Mouse (Mus musculus) CH12.LX (cell line): ENCODE results near the gene Spaar. TPM values are rescaled to one million over a fixed set of nuclear protein-coding genes. Genes with fewer than 3 reads are reported as not detected.
"Not testable (repeated sequence)": the region's sequence is repeated elsewhere in the genome, so short reads cannot be mapped to it uniquely, and the experiment has no call there.

Experiments
- DNase-seq: peaks from one replicate; pipeline ENCODE4 v3.0.0-alpha.2; 2013; ENCODE audit errors: extremely low read depth
- H3K27ac ChIP-seq: 2 replicates; pipeline ENCODE4 v1.5.1; 2012; ENCODE audit warnings: low read depth, mild to moderate bottlenecking, control low read depth, moderate library complexity; ENCODE audit not compliant: insufficient read depth
- H3K27me3 ChIP-seq: replicated peaks from 2 replicates; pipeline ENCODE3; 2012; ENCODE audit warnings: inconsistent platforms
- H3K36me3 ChIP-seq, 2 experiments: replicated peaks in 1 of 2; 2 replicates each; pipeline versions ENCODE3 to v1.6.1; 2012; ENCODE audit warnings: inconsistent platforms in 1 of 2, low read length in 1 of 2, mild to moderate bottlenecking in 1 of 2, mixed read lengths in 1 of 2, moderate library complexity in 1 of 2; ENCODE audit not compliant: control insufficient read depth in 1 of 2, insufficient read depth in 1 of 2
- H3K4me1 ChIP-seq, 2 experiments: 2 replicates each; pipeline ENCODE4 v1.6.1; 2012; ENCODE audit warnings: inconsistent platforms in 1 of 2, moderate library complexity in 1 of 2; ENCODE audit not compliant: insufficient read depth in 2 of 2, control insufficient read depth in 1 of 2
- H3K4me2 ChIP-seq: 2 replicates; pipeline ENCODE4 v1.6.1; 2012; ENCODE audit warnings: low read depth, mild to moderate bottlenecking, control low read depth; ENCODE audit not compliant: poor library complexity, insufficient read depth, severe bottlenecking
- H3K4me3 ChIP-seq, 3 experiments: fragments of 150-350 bp in 1 of 3; sonication (generic) in 1 of 3; replicated peaks in 1 of 3; 2 replicates each; pipeline versions ENCODE3 to v1.5.1; 2011 to 2012; ENCODE audit warnings: low read depth in 2 of 3, low read length in 2 of 3, mild to moderate bottlenecking in 2 of 3, moderate library complexity in 2 of 3, control low read depth in 1 of 3, improper control_type of control experiment in 1 of 3, inconsistent platforms in 1 of 3, mixed read lengths in 1 of 3; ENCODE audit not compliant: poor library complexity in 1 of 3
- H3K79me2 ChIP-seq: replicated peaks from 2 replicates; pipeline ENCODE4 v1.6.1; 2012; ENCODE audit warnings: mild to moderate bottlenecking, moderate library complexity; ENCODE audit not compliant: control insufficient read depth, poor library complexity, insufficient read depth, severe bottlenecking; ENCODE audit errors: extremely low read depth
- H3K9ac ChIP-seq: 2 replicates; pipeline ENCODE4 v1.6.1; 2012; ENCODE audit warnings: low read depth, mild to moderate bottlenecking, control low read depth, moderate library complexity; ENCODE audit not compliant: insufficient read depth
- H3K9me3 ChIP-seq: replicated peaks from 2 replicates; pipeline ENCODE3; 2012; ENCODE audit warnings: low read length, inconsistent platforms, mixed read lengths
- CHD2 ChIP-seq: IDR thresholded peaks from 2 replicates; pipeline ENCODE4 v1.6.1; 2011; ENCODE audit warnings: low read length, improper control_type of control experiment
- IRF4 ChIP-seq: IDR thresholded peaks from 2 replicates; pipeline ENCODE4 v1.6.1; 2014; ENCODE audit warnings: low read depth, mild to moderate bottlenecking, inconsistent platforms, low read length, improper control_type of control experiment
- MAFK ChIP-seq: IDR thresholded peaks from 2 replicates; pipeline ENCODE4 v1.6.1; 2011; ENCODE audit warnings: low read length, improper control_type of control experiment; ENCODE audit not compliant: insufficient replicate concordance
- NELFE ChIP-seq: IDR thresholded peaks from 2 replicates; pipeline ENCODE4 v1.6.1; 2011; ENCODE audit warnings: low read depth, low read length, improper control_type of control experiment
- RCOR1 ChIP-seq: conservative IDR thresholded peaks from 2 replicates; pipeline ENCODE4 v1.6.1; 2012; ENCODE audit warnings: low read depth, mild to moderate bottlenecking, inconsistent platforms, low read length, improper control_type of control experiment
- USF2 ChIP-seq: conservative IDR thresholded peaks from 2 replicates; pipeline ENCODE4 v1.6.1; 2011; ENCODE audit warnings: low read depth, low read length, improper control_type of control experiment
- ZC3H11A ChIP-seq: IDR thresholded peaks from 2 replicates; pipeline ENCODE4 v1.6.1; 2012; ENCODE audit warnings: low read depth, mild to moderate bottlenecking, inconsistent platforms, low read length, improper control_type of control experiment
- dilution Hi-C: fragments of 300-500 bp; cut with MboI; formaldehyde crosslinking; loops from 2 replicates; pipeline ENCODE4 v1.14.3; 2020; ENCODE audit warnings: low sequenced_read_pairs; ENCODE audit not compliant: extremely low pct_unique_long_range_greater_than_20kb, extremely low pct_ligation_motif_present
- in situ Hi-C: fragments of 300-500 bp; cut with MboI; formaldehyde crosslinking; loops from 3 replicates; pipeline ENCODE4 v1.14.3; 2019; ENCODE audit warnings: low sequenced_read_pairs, low pct_ligation_motif_present, low pct_unique_long_range_greater_than_20kb, mixed read lengths
- polyA plus RNA-seq: library from polyadenylated mRNA; unstranded; fragments of >175 nt; gene quantifications from 2 replicates; pipeline ENCODE4 v1.2.1, GENCODE M21; 2012; ENCODE audit warnings: low read depth; ENCODE audit not compliant: insufficient read length
- total RNA-seq, 2 experiments: library from RNA; depleted of rRNA; stranded (reverse); fragments of 300-350 nt in 1 of 2; fragments of >200 nt in 1 of 2; gene quantifications; 2 replicates each; pipeline ENCODE4 v1.2.3; 2012 to 2014

Gene Spaar
- total and polyA plus RNA-seq, 3 experiments = not detected

DNA sequence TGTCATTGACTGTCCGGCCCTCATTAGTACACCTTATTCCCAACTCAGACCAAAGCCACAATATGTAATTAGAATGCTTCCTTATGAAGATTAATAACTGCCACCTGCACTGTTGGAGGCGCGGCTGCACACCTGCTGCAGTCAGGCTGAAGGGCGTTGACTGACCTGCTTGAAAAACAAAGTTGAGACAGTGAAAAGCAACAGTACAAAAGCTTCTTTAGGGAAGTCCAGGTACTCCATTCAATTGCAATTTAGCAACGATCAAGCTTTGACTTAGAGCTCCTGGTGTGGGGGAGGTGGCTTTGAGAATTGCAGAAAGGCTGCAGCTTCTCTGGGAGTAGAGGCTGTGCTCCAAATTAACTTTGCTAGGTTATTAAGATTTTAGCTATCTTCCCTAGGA, 66.0 kb downstream of the Spaar start:
- H3K4me3 ChIP-seq, H3K27ac ChIP-seq, H3K36me3 ChIP-seq, H3K9ac ChIP-seq, dilution Hi-C loops, H3K4me1 ChIP-seq, H3K4me2 ChIP-seq, H3K9me3 ChIP-seq, DNase-seq, in situ Hi-C loops, H3K79me2 ChIP-seq: not testable (repeated sequence)
- peaks cover 58% of the 10 kb centered on the region for H3K27me3 ChIP-seq

DNA sequence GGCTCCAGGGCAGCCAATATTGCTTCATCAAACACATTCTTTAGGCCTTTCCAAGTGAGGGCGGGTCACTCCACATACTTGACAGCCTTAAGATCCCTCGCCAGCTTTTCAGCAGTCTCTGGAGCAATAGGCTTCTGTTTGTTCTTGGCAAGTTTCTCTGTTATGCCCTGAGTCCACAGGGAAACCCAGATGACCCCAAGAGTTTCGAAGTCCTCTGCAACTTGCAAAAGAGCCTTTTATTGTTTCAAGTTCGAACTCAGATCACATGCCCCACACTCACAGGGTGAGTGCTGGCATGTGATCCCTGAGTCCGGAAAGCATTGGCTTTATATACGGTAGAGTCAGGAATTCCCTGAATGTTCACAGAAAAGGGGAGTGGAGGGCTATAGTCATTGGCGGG, 69.1 kb downstream of the Spaar start:
- Histone ChIP-seq H3K4me3 (no peak overlapping the region), H3K4me2 (no peak overlapping the region), H3K79me2 (no peaks in the 10 kb centered on the region), H3K9me3 (peaks cover 10% of the 10 kb centered on the region), H3K9ac (no peak overlapping the region), H3K27me3 (peaks cover 51% of the 10 kb centered on the region), H3K4me1 (no peaks in the 10 kb centered on the region), H3K27ac (no peak overlapping the region), H3K36me3 (no peaks in the 10 kb centered on the region)
- no peak for DNase-seq
- in situ Hi-C loops (no loop called here), dilution Hi-C loops (no loop called here)
- TF ChIP-seq USF2 (no peak), IRF4 (no peak), RCOR1 (no peak), CHD2 (no peak), ZC3H11A (no peak), MAFK (no peak), NELFE (no peak)

Other genes with a start within 250 kb of the Spaar start
Only the 20 nearest of the 24 such genes appear.
- gene Car9, start 223.1 kb upstream of the Spaar start, total RNA-seq (2012; rRNA removed) = not detected in 2 replicates
- not detected in 2 replicates for gene Car9, start 223.1 kb upstream of the Spaar start, total RNA-seq (2014; rRNA removed)
- not detected in 2 replicates for gene Car9, start 223.1 kb upstream of the Spaar start, polyA plus RNA-seq
- 0.30 TPM in 1 of 2 replicates, not detected in the other for gene Tpm2, start 206.3 kb upstream of the Spaar start, total RNA-seq (2012; rRNA removed)
- not detected in 2 replicates for gene Tpm2, start 206.3 kb upstream of the Spaar start, total RNA-seq (2014; rRNA removed)
- gene Tpm2, start 206.3 kb upstream of the Spaar start, polyA plus RNA-seq = 0.29 TPM in 1 of 2 replicates, not detected in the other
- gene Creb3, start 167.7 kb upstream of the Spaar start, total RNA-seq (2012; rRNA removed) = 32.9 and 34.2 TPM in 2 replicates
- 26.1 and 27.6 TPM in 2 replicates for gene Creb3, start 167.7 kb upstream of the Spaar start, total RNA-seq (2014; rRNA removed)
- gene Creb3, start 167.7 kb upstream of the Spaar start, polyA plus RNA-seq = 33.1 and 37.2 TPM in 2 replicates
- 59.3 and 60.4 TPM in 2 replicates for gene Tln1, start 167.3 kb upstream of the Spaar start, total RNA-seq (2012; rRNA removed)
- 22.3 and 22.7 TPM in 2 replicates for gene Tln1, start 167.3 kb upstream of the Spaar start, total RNA-seq (2014; rRNA removed)
- 50.1 and 69.2 TPM in 2 replicates for gene Tln1, start 167.3 kb upstream of the Spaar start, polyA plus RNA-seq
- gene Rgp1, start 151.3 kb upstream of the Spaar start, total RNA-seq (2012; rRNA removed) = 16.6 and 22.0 TPM in 2 replicates
- 5.4 and 10.1 TPM in 2 replicates for gene Rgp1, start 151.3 kb upstream of the Spaar start, total RNA-seq (2014; rRNA removed)
- 32.7 and 37.0 TPM in 2 replicates for gene Rgp1, start 151.3 kb upstream of the Spaar start, polyA plus RNA-seq
- 3.6 and 4.1 TPM in 2 replicates for gene Gba2, start 151.2 kb upstream of the Spaar start, total RNA-seq (2012; rRNA removed)
- 3.2 TPM in 2 replicates for gene Gba2, start 151.2 kb upstream of the Spaar start, total RNA-seq (2014; rRNA removed)
- 8.7 and 11.2 TPM in 2 replicates for gene Gba2, start 151.2 kb upstream of the Spaar start, polyA plus RNA-seq
- gene Msmp, start 145.5 kb upstream of the Spaar start, total RNA-seq (2012; rRNA removed) = 0.46 and 0.72 TPM in 2 replicates
- gene Msmp, start 145.5 kb upstream of the Spaar start, total RNA-seq (2014; rRNA removed) = not detected in 2 replicates
- 5.9 and 6.3 TPM in 2 replicates for gene Msmp, start 145.5 kb upstream of the Spaar start, polyA plus RNA-seq
- gene Npr2, start 98.1 kb upstream of the Spaar start, total RNA-seq (2012; rRNA removed) = 0.04 and 0.38 TPM in 2 replicates
- not detected in 2 replicates for gene Npr2, start 98.1 kb upstream of the Spaar start, total RNA-seq (2014; rRNA removed)
- gene Npr2, start 98.1 kb upstream of the Spaar start, polyA plus RNA-seq = 0.23 and 0.49 TPM in 2 replicates
- 0.08 TPM in 1 of 2 replicates, not detected in the other for gene Spag8, start 76.4 kb upstream of the Spaar start, total RNA-seq (2012; rRNA removed)
- not detected in 2 replicates for gene Spag8, start 76.4 kb upstream of the Spaar start, total RNA-seq (2014; rRNA removed)
- not detected in 2 replicates for gene Spag8, start 76.4 kb upstream of the Spaar start, polyA plus RNA-seq
- gene Hint2, start 73.6 kb upstream of the Spaar start, total RNA-seq (2012; rRNA removed) = 21.2 and 27.9 TPM in 2 replicates
- gene Hint2, start 73.6 kb upstream of the Spaar start, total RNA-seq (2014; rRNA removed) = 17.0 and 17.8 TPM in 2 replicates
- gene Hint2, start 73.6 kb upstream of the Spaar start, polyA plus RNA-seq = 6.4 and 8.1 TPM in 2 replicates
- gene Tmem8b, start 61.1 kb upstream of the Spaar start, total RNA-seq (2012; rRNA removed) = 0.17 and 0.47 TPM in 2 replicates
- gene Tmem8b, start 61.1 kb upstream of the Spaar start, total RNA-seq (2014; rRNA removed) = not detected in 2 replicates
- gene Tmem8b, start 61.1 kb upstream of the Spaar start, polyA plus RNA-seq = 0.16 and 0.26 TPM in 2 replicates
- 5.1 and 6.3 TPM in 2 replicates for gene Fam221b, start 60.9 kb upstream of the Spaar start, total RNA-seq (2012; rRNA removed)
- not detected in 2 replicates for gene Fam221b, start 60.9 kb upstream of the Spaar start, total RNA-seq (2014; rRNA removed)
- 0.07 and 0.12 TPM in 2 replicates for gene Fam221b, start 60.9 kb upstream of the Spaar start, polyA plus RNA-seq
- gene Olfr70, start 29.2 kb upstream of the Spaar start, total RNA-seq (2012; rRNA removed) = not detected in 2 replicates
- gene Olfr70, start 29.2 kb upstream of the Spaar start, total RNA-seq (2014; rRNA removed) = not detected in 2 replicates
- gene Olfr70, start 29.2 kb upstream of the Spaar start, polyA plus RNA-seq = not detected in 2 replicates
- gene Olfr71, start 19.8 kb upstream of the Spaar start, total RNA-seq (2012; rRNA removed) = not detected in 2 replicates
- gene Olfr71, start 19.8 kb upstream of the Spaar start, total RNA-seq (2014; rRNA removed) = not detected in 2 replicates
- gene Olfr71, start 19.8 kb upstream of the Spaar start, polyA plus RNA-seq = not detected in 2 replicates
- not detected in 2 replicates for gene Hrct1, start 2.8 kb upstream of the Spaar start, total RNA-seq (2012; rRNA removed)
- not detected in 2 replicates for gene Hrct1, start 2.8 kb upstream of the Spaar start, total RNA-seq (2014; rRNA removed)
- gene Hrct1, start 2.8 kb upstream of the Spaar start, polyA plus RNA-seq = not detected in 2 replicates
- gene Olfr159, start 41.0 kb downstream of the Spaar start, total RNA-seq (2012; rRNA removed) = not detected in 2 replicates
- not detected in 2 replicates for gene Olfr159, start 41.0 kb downstream of the Spaar start, total RNA-seq (2014; rRNA removed)
- gene Olfr159, start 41.0 kb downstream of the Spaar start, polyA plus RNA-seq = not detected in 2 replicates
- not detected in 2 replicates for gene Olfr156, start 93.9 kb downstream of the Spaar start, total RNA-seq (2012; rRNA removed)
- gene Olfr156, start 93.9 kb downstream of the Spaar start, total RNA-seq (2014; rRNA removed) = not detected in 2 replicates
- gene Olfr156, start 93.9 kb downstream of the Spaar start, polyA plus RNA-seq = not detected in 2 replicates
- gene Olfr157, start 110.2 kb downstream of the Spaar start, total RNA-seq (2012; rRNA removed) = not detected in 2 replicates
- not detected in 2 replicates for gene Olfr157, start 110.2 kb downstream of the Spaar start, total RNA-seq (2014; rRNA removed)
- gene Olfr157, start 110.2 kb downstream of the Spaar start, polyA plus RNA-seq = 0.03 TPM in 1 of 2 replicates, not detected in the other
- not detected in 2 replicates for gene Olfr155, start 121.5 kb downstream of the Spaar start, total RNA-seq (2012; rRNA removed)
- not detected in 2 replicates for gene Olfr155, start 121.5 kb downstream of the Spaar start, total RNA-seq (2014; rRNA removed)
- gene Olfr155, start 121.5 kb downstream of the Spaar start, polyA plus RNA-seq = not detected in 2 replicates
- 0.55 and 0.68 TPM in 2 replicates for gene Reck, start 145.5 kb downstream of the Spaar start, total RNA-seq (2012; rRNA removed)
- gene Reck, start 145.5 kb downstream of the Spaar start, total RNA-seq (2014; rRNA removed) = 0.34 and 0.44 TPM in 2 replicates
- 1.4 and 1.8 TPM in 2 replicates for gene Reck, start 145.5 kb downstream of the Spaar start, polyA plus RNA-seq